ENCODE assay signal across 32 mouse cellular contexts in the genomic region with DNA sequence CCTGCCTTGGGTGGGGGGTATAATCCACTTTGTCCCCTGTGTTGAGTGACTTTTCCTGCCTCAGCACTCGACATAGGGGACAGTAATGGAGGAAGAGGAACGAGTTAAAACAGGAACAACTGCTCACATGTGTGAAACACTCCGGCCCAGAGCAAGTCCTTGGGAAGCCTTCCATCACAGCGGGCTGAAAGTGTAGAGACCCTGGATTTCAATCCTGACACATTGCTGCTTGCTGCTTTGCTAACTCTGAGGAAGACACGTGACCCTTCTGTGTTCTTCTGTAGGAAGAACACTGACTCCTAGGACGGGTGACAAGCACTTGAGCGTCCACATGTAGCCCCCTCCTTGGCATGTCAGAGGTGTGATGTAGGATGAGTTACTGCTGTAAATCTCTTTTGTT. TPM values are rescaled to one million over a fixed set of nuclear protein-coding genes. Genes with fewer than 3 reads are reported as not detected.
DNase-seq lines count a peak whose midpoint lies in the region; ATAC-seq and TF ChIP-seq lines count a peak whose summit lies in the region.
"Had no signal": no experiment of that assay in that cellular context is flagged by ENCODE, and none has a peak within 500 bp of the region (broad histone marks: within the 10 kb centered on the region; RNA-seq: fewer than 3 reads in every experiment).

No protein-coding gene starts in this region.

- no peak for TF ChIP-seq POLR2A in kidney, adult 2 months (IDR thresholded peaks at IDR 0.05; ENCODE audit: low read depth, low read length)

- WGBS in heart, embryonic 10.5 days, result 76% methylated on average over 7 of the region's 7 CpGs
- WGBS in kidney, embryonic 15.5 days, result 70% methylated on average over 7 of the region's 7 CpGs
- 82% methylated on average over 7 of the region's 7 CpGs for WGBS in kidney, adult 2 months
- 77% methylated on average over 7 of the region's 7 CpGs for WGBS in embryonic facial prominence, embryonic 12.5 days

- H3K27ac ChIP-seq in heart, embryonic 10.5 days, result peak overlapping the region; percentile 86; the same call in 1 of the 2 replicates
- H3K27ac ChIP-seq in kidney, embryonic 15.5 days, result peak overlapping the region; percentile 82
- no peak overlapping the region for H3K27ac ChIP-seq in kidney, adult 2 months (ENCODE audit: insufficient read depth, low read depth, low read length)
- peak overlapping the region; percentile 38; the same call in 1 of the 2 replicates for H3K27ac ChIP-seq in embryonic facial prominence, embryonic 12.5 days
- H3K27ac ChIP-seq: forebrain, embryonic 13.5 days; hindbrain, embryonic 15.5 days; macrophage; neural tube, embryonic 15.5 days had no signal

- H3K4me3 ChIP-seq in heart, embryonic 10.5 days, result no peak overlapping the region
- no peak overlapping the region for H3K4me3 ChIP-seq in kidney, embryonic 15.5 days (replicated peaks)
- no peak overlapping the region for H3K4me3 ChIP-seq in kidney, adult 2 months (ENCODE audit: insufficient read depth, low read depth, low read length)
- H3K4me3 ChIP-seq in embryonic facial prominence, embryonic 12.5 days, result no peak overlapping the region
- H3K4me3 ChIP-seq: forebrain, embryonic 13.5 days; hindbrain, embryonic 15.5 days; neural tube, embryonic 15.5 days had no signal

- H3K9me3 ChIP-seq in heart, embryonic 10.5 days, result no peaks in the 10 kb centered on the region
- H3K9me3 ChIP-seq in kidney, embryonic 15.5 days (replicated peaks), result no peaks in the 10 kb centered on the region
- no peaks in the 10 kb centered on the region for H3K9me3 ChIP-seq in embryonic facial prominence, embryonic 12.5 days
- H3K9me3 ChIP-seq: forebrain, embryonic 13.5 days; G1E; hindbrain, embryonic 15.5 days; neural tube, embryonic 15.5 days had no signal

- no peak overlapping the region for H3K4me2 ChIP-seq in kidney, embryonic 15.5 days
- no peak overlapping the region for H3K4me2 ChIP-seq in embryonic facial prominence, embryonic 12.5 days (replicated peaks)
- H3K4me2 ChIP-seq: forebrain, embryonic 13.5 days; hindbrain, embryonic 15.5 days; midbrain, embryonic 11.5 days; neural tube, embryonic 15.5 days had no signal

- no peak for DNase-seq in heart, embryonic 10.5 days (ENCODE audit: low spot score)
- DNase-seq in heart, postnatal 14 days, result no peak
- no peak for DNase-seq in kidney, adult 2 months
- DNase-seq in frontal cortex, postnatal 10 days (ENCODE audit: low spot score in 2 of 2), result no peak
- DNase-seq: adrenal gland, postnatal 25 days; B cell, adult 2 months; cerebellum, adult 11 months; cerebellum, adult 9-11 months; gastrocnemius, postnatal 10 days; right cerebral cortex, adult 18-20 months; right cerebral cortex, postnatal 4 days; thymus, postnatal 14 days had no signal

- intact Hi-C loops in heart, postnatal 14 days (cut with DNase I), result loop anchor here (5.0 kb wide), 1 partner anchor 113 kb away; no protein-coding TSS in a partner anchor

- H3K4me1 ChIP-seq in heart, embryonic 10.5 days, result peaks cover 47% of the 10 kb centered on the region
- H3K4me1 ChIP-seq in kidney, embryonic 15.5 days, result peaks cover 38% of the 10 kb centered on the region
- H3K4me1 ChIP-seq in kidney, adult 2 months (ENCODE audit: control insufficient read depth, insufficient read depth, low read length), result no peaks in the 10 kb centered on the region
- H3K4me1 ChIP-seq in embryonic facial prominence, embryonic 12.5 days, result peaks cover 24% of the 10 kb centered on the region

- H3K27me3 ChIP-seq in heart, embryonic 10.5 days (ENCODE audit: insufficient read depth, poor library complexity, severe bottlenecking), result no peaks in the 10 kb centered on the region
- H3K27me3 ChIP-seq in kidney, embryonic 15.5 days, result no peaks in the 10 kb centered on the region
- H3K27me3 ChIP-seq in kidney, adult 2 months (replicated peaks; ENCODE audit: control insufficient read depth, insufficient read depth, low read length), result no peaks in the 10 kb centered on the region
- H3K27me3 ChIP-seq in embryonic facial prominence, embryonic 12.5 days, result no peaks in the 10 kb centered on the region
- H3K27me3 ChIP-seq: CH12.LX; forebrain, embryonic 13.5 days; hindbrain, embryonic 15.5 days; neural tube, embryonic 15.5 days had no signal

- TF ChIP-seq CTCF in kidney, adult 2 months (conservative IDR thresholded peaks at IDR 0.05; ENCODE audit: insufficient read depth, insufficient read length, low read depth, low read length), result no peak

- H3K36me3 ChIP-seq in heart, embryonic 10.5 days, result peaks cover 4% of the 10 kb centered on the region; the same call in 1 of the 2 replicates
- H3K36me3 ChIP-seq in kidney, embryonic 15.5 days, result peaks cover 3% of the 10 kb centered on the region; the same call in 1 of the 2 replicates
- H3K36me3 ChIP-seq in kidney, adult 2 months (ENCODE audit: control insufficient read depth, insufficient read depth, low read length), result no peaks in the 10 kb centered on the region
- no peaks in the 10 kb centered on the region for H3K36me3 ChIP-seq in embryonic facial prominence, embryonic 12.5 days

- ATAC-seq in kidney, embryonic 15.5 days (replicated peaks; ENCODE audit: low FRiP score), result no peak; the same call in 1 of the 2 replicates
- no peak for ATAC-seq in embryonic facial prominence, embryonic 12.5 days (ENCODE audit: insufficient number of reproducible peaks, insufficient read depth, low FRiP score, low TSS enrichment)
- 0 out of 2 replicates have a peak, but pooled peaks have one; percentile 28 for ATAC-seq in megakaryocyte, adult 5-6 weeks (ENCODE audit: poor library complexity, severe bottlenecking)
- ATAC-seq in cerebellum, adult (ENCODE audit: insufficient number of reproducible peaks, low FRiP score, low TSS enrichment), result no peak
- ATAC-seq: forebrain, embryonic 13.5 days; lung, postnatal 0 days had no signal

- H3K9ac ChIP-seq in kidney, embryonic 15.5 days, result no peak overlapping the region
- no peak overlapping the region for H3K9ac ChIP-seq in embryonic facial prominence, embryonic 12.5 days
- H3K9ac ChIP-seq: forebrain, embryonic 13.5 days; hindbrain, embryonic 15.5 days; neural tube, embryonic 15.5 days had no signal

RNA-seq across cellular contexts. Expression of gene Nt5dc3, which starts 36.3 kb away (rescaled TPM):
- 1.4 and 1.6 TPM in 2 replicates for polyA plus RNA-seq in heart, embryonic 10.5 days (2016; fragmentation: Nextera tagmentation; extraction: Ambion mirVana)
- 10 to 100 TPM; 28.2 to 31.6 TPM for total RNA-seq in heart, postnatal 14 days (2021)
- polyA plus RNA-seq in kidney, embryonic 15.5 days (2015; fragmentation: Nextera tagmentation; extraction: Ambion mirVana), result 1.2 and 1.4 TPM in 2 replicates
- polyA plus RNA-seq in kidney, adult 2 months (2012; rRNA removed), result 5.9 and 6.9 TPM in 2 replicates
- polyA plus RNA-seq in embryonic facial prominence, embryonic 12.5 days (2016; fragmentation: Nextera tagmentation; extraction: Ambion mirVana), result 1.4 and 1.5 TPM in 2 replicates
- total RNA-seq in megakaryocyte, adult 5-6 weeks (2015), result 2.0 and 2.5 TPM in 2 replicates
- total RNA-seq in megakaryocyte, adult 5-6 weeks (2017), result 1.7 and 1.8 TPM in 2 replicates

RNA-seq across cellular contexts. Expression of gene Gm49358, which starts 51.4 kb away (rescaled TPM):
- not detected in 2 replicates for polyA plus RNA-seq in heart, embryonic 10.5 days (2016; fragmentation: Nextera tagmentation; extraction: Ambion mirVana)
- 10 to 100 TPM in 1 of 2 experiments, 1 to 10 TPM in 1; 7.2 to 12.1 TPM for total RNA-seq in heart, postnatal 14 days (2021)
- polyA plus RNA-seq in kidney, embryonic 15.5 days (2015; fragmentation: Nextera tagmentation; extraction: Ambion mirVana), result not detected in 2 replicates
- not detected in 2 replicates for polyA plus RNA-seq in kidney, adult 2 months (2012; rRNA removed)
- not detected in 2 replicates for polyA plus RNA-seq in embryonic facial prominence, embryonic 12.5 days (2016; fragmentation: Nextera tagmentation; extraction: Ambion mirVana)
- total RNA-seq in megakaryocyte, adult 5-6 weeks (2015), result not detected in 2 replicates
- total RNA-seq in megakaryocyte, adult 5-6 weeks (2017), result 3.6 TPM in 1 of 2 replicates, not detected in the other
- total RNA-seq: G1E; hematopoietic stem cell, adult 5-6 weeks had no signal
- polyA plus RNA-seq: cortical plate, adult 2 months; embryonic facial prominence, embryonic 14.5 days; forebrain, embryonic 13.5 days; frontal cortex, adult 2 months; G1E; hindbrain, embryonic 15.5 days; intestine, embryonic 14.5 days; limb, embryonic 11.5 days; liver, adult 2 months; liver, embryonic 16.5 days; lung, postnatal 0 days; midbrain, embryonic 11.5 days; neural tube, embryonic 15.5 days had no signal
